Mouse (Mus musculus): ENCODE results near the gene Rapgef4. TPM values are rescaled to one million over a fixed set of nuclear protein-coding genes. Genes with fewer than 3 reads are reported as not detected.

Gene Rapgef4
- total and polyA plus RNA-seq, 2 experiments from 2014 or later: 27.0 to 58.7 TPM

DNA sequence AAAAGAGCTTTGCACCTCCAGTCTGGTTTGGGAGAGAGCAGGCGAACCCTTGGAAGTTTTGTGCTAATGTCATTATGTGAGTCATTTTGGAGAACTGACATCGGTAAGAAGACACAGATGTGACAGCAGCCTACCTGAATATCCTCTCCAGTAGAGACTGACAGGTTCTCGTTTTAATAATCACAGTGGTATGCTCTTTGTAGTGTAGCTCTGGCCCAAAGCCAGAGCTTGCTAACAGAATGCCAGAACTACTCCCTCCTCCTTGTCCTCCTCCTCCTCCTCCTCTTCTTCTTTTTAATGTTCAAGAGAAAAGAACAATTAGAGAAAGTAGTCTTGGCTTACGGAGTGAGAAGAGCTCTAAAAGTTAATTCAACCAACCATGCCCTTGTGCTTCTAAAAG lies 272.8 kb downstream of the Rapgef4 start:
- no peaks in the 10 kb centered on the region for H3K9me3 ChIP-seq (ENCODE audit: low read length)
- no peak overlapping the region for H3K4me2 ChIP-seq (ENCODE audit: low read depth)
- H3K27me3 ChIP-seq (ENCODE audit: insufficient read depth, low read length): no peaks in the 10 kb centered on the region
- no peak overlapping the region for H3K4me3 ChIP-seq (ENCODE audit: low read depth, low read length)
- no peak for TF ChIP-seq CTCF (IDR thresholded peaks at IDR 0.05; ENCODE audit: low read depth)
- no peaks in the 10 kb centered on the region for H3K36me3 ChIP-seq (ENCODE audit: insufficient read depth)
- 35% methylated on average over 4 of the region's 4 CpGs for WGBS
- ATAC-seq (peak; percentile 29; the same call in 1 of the 2 replicates), DNase-seq (no peak)
- H3K4me1 ChIP-seq (ENCODE audit: insufficient read depth): peaks cover 7% of the 10 kb centered on the region; the same call in 1 of the 2 replicates
- H3K9ac ChIP-seq: no peak overlapping the region
- H3K27ac ChIP-seq (ENCODE audit: low read depth, low read length): no peak overlapping the region

DNA sequence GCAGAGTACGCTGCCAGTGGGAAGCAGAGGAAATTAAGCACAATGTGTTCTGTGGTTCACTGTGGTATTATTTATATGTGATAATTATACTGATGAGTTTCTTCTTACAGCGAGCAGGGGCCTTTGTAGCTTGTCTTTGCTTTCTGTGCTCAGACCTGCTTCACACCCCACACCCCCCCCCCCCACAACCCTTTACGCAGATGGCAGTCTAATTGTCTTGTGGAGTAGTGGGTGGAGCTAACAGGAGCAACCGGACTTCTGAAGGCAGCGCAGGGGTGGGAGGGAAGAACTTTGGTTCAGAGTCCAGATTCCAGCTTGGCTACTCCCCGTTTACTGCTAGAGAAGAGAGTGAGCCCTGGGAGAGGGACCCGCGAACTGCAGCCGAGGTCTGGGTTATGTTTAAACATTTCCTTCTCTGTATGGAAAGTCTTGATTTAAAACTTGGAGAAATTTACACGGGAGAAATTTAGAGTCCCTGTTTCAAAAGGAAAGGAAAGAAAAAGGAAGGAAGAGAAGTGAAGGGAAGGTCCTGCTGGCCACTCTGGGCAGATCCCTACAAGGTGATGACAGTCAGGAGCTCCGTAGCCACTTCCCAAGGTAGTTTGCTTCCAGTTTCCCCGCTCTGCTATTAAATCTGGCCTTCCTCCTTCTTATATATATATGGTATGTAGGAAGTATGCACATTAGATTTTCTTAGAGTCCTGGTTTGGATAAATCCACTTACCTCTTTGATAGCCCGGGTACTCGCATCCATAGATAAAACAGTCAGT lies 274.0 kb downstream of the Rapgef4 start:
- 37% methylated on average over 14 of the region's 14 CpGs for WGBS
- H3K36me3 ChIP-seq (ENCODE audit: insufficient read depth): no peaks in the 10 kb centered on the region
- H3K27ac ChIP-seq (ENCODE audit: low read depth, low read length): no peak overlapping the region; the same call in 1 of the 2 replicates
- H3K27me3 ChIP-seq (ENCODE audit: insufficient read depth, low read length): no peaks in the 10 kb centered on the region
- no peak overlapping the region for H3K4me3 ChIP-seq (ENCODE audit: low read depth, low read length)
- H3K9me3 ChIP-seq (ENCODE audit: low read length): no peaks in the 10 kb centered on the region
- ATAC-seq: peak; percentile 43; the same call in 1 of the 2 replicates
- peak overlapping the region; percentile 15; the same call in 1 of the 2 replicates for H3K4me2 ChIP-seq (ENCODE audit: low read depth)
- peaks cover 7% of the 10 kb centered on the region; the same call in 1 of the 2 replicates for H3K4me1 ChIP-seq (ENCODE audit: insufficient read depth)
- no peak for DNase-seq
- H3K9ac ChIP-seq: no peak overlapping the region
- no peak for TF ChIP-seq CTCF (IDR thresholded peaks at IDR 0.05; ENCODE audit: low read depth)

DNA sequence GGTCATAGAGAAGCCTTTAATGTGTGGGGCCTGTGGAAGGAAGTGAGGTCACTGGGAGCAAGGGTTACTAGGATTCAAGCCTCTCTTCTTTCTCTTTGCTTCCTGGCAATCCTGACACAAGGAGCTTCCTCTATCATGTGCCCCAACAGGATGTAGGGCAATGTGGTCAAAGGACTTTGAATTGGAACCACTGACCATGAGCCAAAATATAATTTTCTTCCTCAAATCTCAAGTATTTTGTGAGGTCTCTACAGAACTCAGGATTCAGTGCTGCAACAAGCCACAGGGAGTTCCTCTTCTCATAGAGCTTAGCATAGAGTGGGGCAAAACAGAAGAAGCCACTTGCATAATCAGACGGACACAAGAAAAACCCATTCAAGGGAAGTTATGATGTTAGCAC lies 279.7 kb downstream of the Rapgef4 start:
- Histone ChIP-seq H3K9ac (no peak overlapping the region), H3K27me3 (ENCODE audit: insufficient read depth, low read length) (no peaks in the 10 kb centered on the region), H3K36me3 (ENCODE audit: insufficient read depth) (no peaks in the 10 kb centered on the region), H3K4me2 (ENCODE audit: low read depth) (no peak overlapping the region), H3K4me3 (ENCODE audit: low read depth, low read length) (no peak overlapping the region), H3K4me1 (ENCODE audit: insufficient read depth) (no peaks in the 10 kb centered on the region), H3K9me3 (ENCODE audit: low read length) (no peaks in the 10 kb centered on the region), H3K27ac (ENCODE audit: low read depth, low read length) (no peak overlapping the region)
- DNase-seq (no peak), ATAC-seq (no peak)
- WGBS: 85% methylated on average over 1 of the region's 1 CpGs
- TF ChIP-seq CTCF (IDR thresholded peaks at IDR 0.05; ENCODE audit: low read depth): no peak

DNA sequence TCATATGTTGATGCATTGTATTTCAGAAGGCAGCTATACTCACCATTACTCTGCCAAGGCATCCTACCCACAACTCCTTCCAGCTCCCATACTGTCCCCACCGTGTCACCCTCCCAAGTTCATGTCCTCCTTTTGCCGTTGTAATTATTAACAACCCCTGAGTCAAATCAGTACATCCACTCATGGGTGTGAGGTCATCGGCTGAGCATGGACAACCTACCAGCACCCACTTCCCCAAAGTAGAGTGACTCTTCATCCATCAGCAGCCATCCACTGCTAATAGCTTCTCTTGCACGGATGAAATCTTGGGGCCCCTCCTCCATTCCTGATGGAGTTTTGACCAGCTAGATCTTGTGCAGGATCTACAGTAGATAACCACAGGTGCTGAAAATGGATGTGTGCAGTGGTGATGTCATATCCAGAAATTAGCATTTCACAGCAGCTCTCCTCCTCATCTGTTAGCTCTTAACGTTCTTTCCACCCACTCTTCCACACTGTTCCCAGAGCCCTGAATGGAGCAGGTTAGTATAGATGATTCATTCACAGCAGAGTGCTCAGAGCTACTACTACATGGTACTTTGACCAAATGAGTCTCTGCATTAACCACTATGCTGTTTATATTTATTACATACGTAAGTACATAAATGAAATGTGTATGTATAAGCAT lies 281.9 kb downstream of the Rapgef4 start:
- WGBS: 88% methylated on average over 6 of the region's 6 CpGs
- Histone ChIP-seq H3K9me3 (ENCODE audit: low read length) (no peaks in the 10 kb centered on the region), H3K4me1 (ENCODE audit: insufficient read depth) (no peaks in the 10 kb centered on the region), H3K27ac (ENCODE audit: low read depth, low read length) (no peak overlapping the region), H3K27me3 (ENCODE audit: insufficient read depth, low read length) (no peaks in the 10 kb centered on the region), H3K4me3 (ENCODE audit: low read depth, low read length) (no peak overlapping the region), H3K4me2 (ENCODE audit: low read depth) (no peak overlapping the region), H3K9ac (no peak overlapping the region), H3K36me3 (ENCODE audit: insufficient read depth) (no peaks in the 10 kb centered on the region)
- no peak for TF ChIP-seq CTCF (IDR thresholded peaks at IDR 0.05; ENCODE audit: low read depth)
- DNase-seq (no peak), ATAC-seq (no peak)

DNA sequence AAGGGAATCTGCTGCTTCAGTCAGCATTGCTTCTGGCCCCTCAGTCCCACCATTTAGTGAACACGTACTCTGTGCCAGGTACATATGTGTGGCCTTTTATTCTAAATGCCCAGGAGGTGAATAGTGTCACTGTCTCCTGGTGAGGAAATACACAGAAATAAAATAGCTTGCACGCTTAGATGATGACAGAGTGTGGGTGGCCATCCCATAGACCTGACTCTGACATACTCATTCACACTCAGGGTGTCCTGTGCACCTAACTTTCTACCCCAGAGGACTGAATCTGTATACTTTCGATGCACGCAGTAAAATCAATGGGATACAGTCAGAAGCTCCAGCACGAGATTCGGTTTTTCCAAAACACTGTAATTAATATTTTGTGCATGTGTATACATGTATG lies 286.4 kb downstream of the Rapgef4 start:
- Histone ChIP-seq H3K4me2 (ENCODE audit: low read depth) (no peak overlapping the region), H3K4me3 (ENCODE audit: low read depth, low read length) (no peak overlapping the region), H3K4me1 (ENCODE audit: insufficient read depth) (no peaks in the 10 kb centered on the region), H3K9ac (no peak overlapping the region), H3K9me3 (ENCODE audit: low read length) (no peaks in the 10 kb centered on the region), H3K36me3 (ENCODE audit: insufficient read depth) (no peaks in the 10 kb centered on the region), H3K27ac (ENCODE audit: low read depth, low read length) (no peak overlapping the region), H3K27me3 (ENCODE audit: insufficient read depth, low read length) (no peaks in the 10 kb centered on the region)
- WGBS: 91% methylated on average over 6 of the region's 6 CpGs
- ATAC-seq (no peak), DNase-seq (no peak)
- no peak for TF ChIP-seq CTCF (IDR thresholded peaks at IDR 0.05; ENCODE audit: low read depth)

DNA sequence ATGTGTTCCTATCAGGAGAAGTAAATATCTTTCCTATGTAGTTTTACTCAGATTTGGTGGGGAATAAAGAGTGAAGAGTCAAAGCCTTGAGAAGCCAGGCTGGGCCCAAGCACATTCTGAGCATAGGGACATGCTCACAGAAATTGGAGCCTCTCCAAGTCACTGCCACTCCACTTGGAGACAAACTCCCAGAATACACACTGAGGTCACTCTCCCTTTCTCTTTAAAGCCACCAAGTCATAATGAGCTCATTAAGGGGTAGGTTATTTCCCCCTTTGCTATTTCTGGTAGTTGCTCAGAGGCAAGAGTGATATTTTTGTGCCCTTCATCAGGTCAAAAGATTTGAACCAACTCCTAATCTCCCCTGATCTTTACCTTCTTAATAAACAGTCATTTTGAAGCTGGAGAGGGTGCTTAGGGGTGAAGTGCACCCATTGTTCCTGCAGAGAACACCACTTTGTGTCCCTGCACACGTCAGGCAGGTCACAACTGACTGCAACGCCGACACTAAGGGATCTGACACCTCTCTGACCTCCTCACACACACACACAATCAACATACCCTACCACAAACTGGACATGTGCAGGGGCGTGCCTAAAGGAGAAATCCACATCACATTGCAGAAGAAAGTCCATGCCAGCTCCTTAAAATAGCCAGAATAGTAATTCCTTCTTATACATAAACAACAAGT lies 288.8 kb downstream of the Rapgef4 start:
- WGBS: 74% methylated on average over 4 of the region's 4 CpGs
- Histone ChIP-seq H3K4me3 (ENCODE audit: low read depth, low read length) (no peak overlapping the region), H3K36me3 (ENCODE audit: insufficient read depth) (no peaks in the 10 kb centered on the region), H3K9ac (no peak overlapping the region), H3K27me3 (ENCODE audit: insufficient read depth, low read length) (no peaks in the 10 kb centered on the region), H3K4me1 (ENCODE audit: insufficient read depth) (no peaks in the 10 kb centered on the region), H3K9me3 (ENCODE audit: low read length) (no peaks in the 10 kb centered on the region), H3K27ac (ENCODE audit: low read depth, low read length) (no peak overlapping the region), H3K4me2 (ENCODE audit: low read depth) (no peak overlapping the region)
- DNase-seq (no peak), ATAC-seq (no peak)
- no peak for TF ChIP-seq CTCF (IDR thresholded peaks at IDR 0.05; ENCODE audit: low read depth)
